Mouse (Mus musculus): ENCODE measurements around the gene Pate2.

DNA sequence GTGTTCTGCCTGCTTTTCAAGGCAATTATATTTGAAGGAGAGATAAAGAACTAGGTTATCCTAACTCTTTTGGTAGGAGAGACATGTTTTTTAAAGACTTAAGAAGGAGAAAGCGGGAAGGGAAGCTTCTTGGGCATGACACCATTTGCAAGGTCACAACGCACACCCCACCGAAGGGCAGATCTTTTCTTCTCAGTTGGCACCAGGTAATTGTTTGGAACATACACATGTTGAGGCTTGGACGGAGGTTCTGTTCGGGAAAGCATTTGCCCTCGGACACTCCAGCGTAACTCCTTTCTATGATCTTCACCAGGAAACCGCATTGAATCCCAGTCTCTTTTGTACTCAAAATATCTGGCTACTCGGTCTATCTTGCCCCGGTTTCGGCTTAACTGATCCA is 9.0 kb upstream of the Pate2 start:
- TF ChIP-seq POLR2A (IDR thresholded peaks at IDR 0.05; ENCODE audit: low read depth, low read length) (no peak), CTCF (IDR thresholded peaks at IDR 0.05; ENCODE audit: extremely low read depth, insufficient read length, insufficient replicate concordance, low read depth, low read length) (no peak)
